Mouse (Mus musculus) liver, embryonic 14.5 days (tissue): ENCODE results near the gene Tstd2. TPM values are rescaled to one million over a fixed set of nuclear protein-coding genes. Genes with fewer than 3 reads are reported as not detected.

ENCODE experiments used
- ATAC-seq: fragments of 200-750 bp; cut with Nextera tagmentation; 2 replicates; pipeline ENCODE4 v1.8.0; 2017; ENCODE audit warnings: moderate number of reproducible peaks, mild to moderate bottlenecking, moderate library complexity; ENCODE audit not compliant: insufficient read depth
- DNase-seq, 3 experiments: peaks; one replicate each; pipeline ENCODE4 v3.0.0-alpha.2; 2012 to 2013; ENCODE audit warnings: low read depth in 3 of 3, low spot score in 3 of 3
- H3K27ac ChIP-seq: fragments of 300-500 bp; sonication (generic); 2 replicates; pipeline ENCODE4 v1.5.1; 2014; ENCODE audit warnings: moderate library complexity, mild to moderate bottlenecking, control low read depth, inconsistent platforms
- H3K27me3 ChIP-seq: fragments of 300-500 bp; sonication (generic); 2 replicates; pipeline ENCODE4 v1.6.1; 2014; ENCODE audit warnings: mild to moderate bottlenecking, low read length, moderate library complexity; ENCODE audit not compliant: control insufficient read depth, insufficient read depth
- H3K36me3 ChIP-seq: fragments of 300-500 bp; sonication (generic); replicated peaks from 2 replicates; pipeline ENCODE4 v1.6.1; 2014; ENCODE audit warnings: low read depth; ENCODE audit not compliant: control insufficient read depth, insufficient read depth
- H3K4me1 ChIP-seq, 2 experiments: fragments of 200-500 bp in 1 of 2; fragments of 300-500 bp in 1 of 2; sonication (generic) in 1 of 2; replicated peaks; 2 replicates each; pipeline ENCODE4 v1.6.1; 2012 to 2014; ENCODE audit warnings: antibody characterized with exemption in 1 of 2, inconsistent platforms in 1 of 2, low read length in 1 of 2; ENCODE audit not compliant: control insufficient read depth in 2 of 2, insufficient read depth in 2 of 2
- H3K4me2 ChIP-seq: fragments of 300-500 bp; sonication (generic); 2 replicates; pipeline ENCODE4 v1.6.1; 2014; ENCODE audit warnings: low read depth, mild to moderate bottlenecking, control low read depth, moderate library complexity
- H3K4me3 ChIP-seq, 2 experiments: fragments of 200-500 bp in 1 of 2; fragments of 300-500 bp in 1 of 2; sonication (generic) in 1 of 2; 2 replicates each; pipeline ENCODE4 v1.5.1; 2012 to 2014; ENCODE audit warnings: low read depth in 2 of 2, low read length in 2 of 2, mild to moderate bottlenecking in 2 of 2, control low read depth in 1 of 2, inconsistent platforms in 1 of 2, moderate library complexity in 1 of 2; ENCODE audit not compliant: insufficient read depth in 1 of 2
- H3K9ac ChIP-seq: fragments of 300-500 bp; sonication (generic); replicated peaks from 2 replicates; pipeline ENCODE4 v1.6.1; 2014; ENCODE audit warnings: mild to moderate bottlenecking, control low read depth, moderate library complexity
- H3K9me3 ChIP-seq: fragments of 300-500 bp; sonication (generic); 2 replicates; pipeline ENCODE4 v1.6.1; 2016; ENCODE audit warnings: low read length, mixed read lengths; ENCODE audit not compliant: control insufficient read depth
- CTCF ChIP-seq: IDR thresholded peaks from 2 replicates; pipeline ENCODE4 v1.5.1; 2016; ENCODE audit warnings: antibody characterized with exemption, low read depth, control low read depth
- EP300 ChIP-seq: IDR thresholded peaks from 2 replicates; pipeline ENCODE4 v1.6.1; 2016; ENCODE audit warnings: antibody characterized with exemption, low read depth
- WGBS: fragments of 180-500 bp; shearing (Covaris S2); extraction: QIAGEN DNeasy Blood & Tissue Kit; methylation state at CpG from one replicate; pipeline ENCODE4 v1.1.7; 2014; ENCODE audit not compliant: insufficient replicate concordance; 5-methylcytosine and 5-hydroxymethylcytosine counted together
- polyA plus RNA-seq, 2 experiments: library from polyadenylated mRNA; depleted of rRNA in 1 of 2; stranded (reverse) in 1 of 2; unstranded in 1 of 2; fragments of >200 nt; fragmentation: Nextera tagmentation in 1 of 2; extraction: Ambion mirVana in 1 of 2; gene quantifications; 2 replicates each; pipeline versions ENCODE4 v1.2.1 to v1.2.3; 2012 to 2014

Tstd2 gene
- polyA plus RNA-seq, 2 experiments = 3.8 to 6.0 TPM

DNA sequence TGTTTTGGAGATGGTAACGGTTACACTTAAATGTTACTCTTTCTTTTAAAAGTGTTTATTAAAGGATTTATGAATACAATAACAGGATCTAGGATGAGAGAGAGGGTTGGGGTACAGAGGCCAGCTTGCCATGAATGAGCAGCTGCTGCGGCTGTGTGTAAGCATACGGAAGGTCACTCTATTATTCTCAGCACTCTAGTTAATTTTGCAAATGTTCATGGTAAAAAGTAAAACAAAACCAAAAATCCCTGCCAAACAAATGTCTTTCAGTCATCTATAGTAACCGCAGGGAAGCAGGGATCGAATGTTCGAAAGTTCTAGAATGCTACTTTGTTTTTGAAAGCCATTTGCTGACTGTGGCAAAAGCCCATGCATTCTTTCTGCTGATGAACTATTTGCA lies 15.1 kb downstream of the Tstd2 start:
- H3K9ac ChIP-seq = no peak overlapping the region
- 83% methylated on average over 6 of the region's 6 CpGs for WGBS
- DNase-seq = no peak
- peaks cover 42% of the 10 kb centered on the region for H3K36me3 ChIP-seq
- H3K4me2 ChIP-seq = no peak overlapping the region
- H3K9me3 ChIP-seq = no peaks in the 10 kb centered on the region
- ATAC-seq = no peak
- no peak overlapping the region for H3K27ac ChIP-seq
- H3K4me3 ChIP-seq = no peak overlapping the region
- no peaks in the 10 kb centered on the region for H3K27me3 ChIP-seq
- no peaks in the 10 kb centered on the region for H3K4me1 ChIP-seq
- TF ChIP-seq CTCF (no peak), EP300 (no peak)

DNA sequence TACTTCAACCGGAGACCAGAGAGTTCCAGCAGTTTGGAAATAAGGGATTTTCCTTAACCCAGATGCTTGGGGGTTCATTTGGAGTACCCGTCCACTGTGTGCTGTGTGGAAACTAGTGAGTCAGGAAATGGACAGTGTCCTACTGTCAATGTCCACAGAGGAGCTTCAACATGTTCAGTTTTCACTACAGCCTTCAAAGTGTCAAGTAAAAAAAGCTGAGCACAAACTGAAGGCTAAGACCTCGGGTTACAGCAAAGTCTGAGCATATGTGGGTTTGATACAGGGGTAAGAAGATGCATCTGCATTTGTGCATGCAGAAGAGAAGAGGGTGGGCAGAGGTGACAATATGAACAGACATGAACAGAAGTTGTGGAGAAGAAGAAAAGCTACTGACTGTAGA lies 17.7 kb downstream of the Tstd2 start:
- WGBS = 76% methylated on average over 3 of the region's 3 CpGs
- Histone ChIP-seq H3K27ac (no peak overlapping the region), H3K4me2 (no peak overlapping the region), H3K9ac (no peak overlapping the region), H3K27me3 (no peaks in the 10 kb centered on the region), H3K36me3 (peaks cover 56% of the 10 kb centered on the region), H3K4me3 (no peak overlapping the region), H3K9me3 (no peaks in the 10 kb centered on the region), H3K4me1 (no peaks in the 10 kb centered on the region)
- ATAC-seq = no peak
- no peak for DNase-seq
- TF ChIP-seq EP300 (no peak), CTCF (no peak)

DNA sequence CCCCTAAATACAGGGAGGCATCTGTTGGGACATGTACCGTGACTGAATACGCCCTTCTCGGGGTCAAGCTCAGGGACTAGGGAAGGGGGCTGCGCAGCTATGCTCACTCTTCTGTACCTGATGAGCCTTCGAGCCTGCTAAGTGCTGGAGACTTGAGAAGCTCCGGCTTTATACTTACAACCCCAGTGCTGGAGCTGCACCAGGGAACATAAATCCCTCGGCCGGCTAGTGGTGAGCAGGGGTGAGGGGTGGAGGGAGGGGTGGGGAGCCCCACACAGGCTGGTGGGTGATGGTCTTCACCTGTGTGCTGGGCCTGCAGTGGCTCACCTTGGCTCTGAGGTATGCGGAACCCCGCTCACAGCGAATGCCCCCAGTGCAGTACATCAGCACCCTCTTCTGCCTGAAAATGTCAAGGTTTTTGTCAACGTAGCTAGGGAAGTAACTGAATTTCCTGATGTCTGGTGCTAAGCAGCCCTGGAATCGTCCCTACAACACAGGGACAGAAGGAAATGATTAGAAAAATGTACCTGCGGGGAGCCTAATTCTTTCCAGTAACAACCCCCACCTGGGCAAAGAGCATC lies 18.9 kb downstream of the Tstd2 start:
- peaks cover 57% of the 10 kb centered on the region for H3K36me3 ChIP-seq
- H3K27ac ChIP-seq = no peak overlapping the region
- no peak overlapping the region for H3K4me3 ChIP-seq
- ATAC-seq (no peak), DNase-seq (no peak)
- H3K9ac ChIP-seq = no peak overlapping the region
- H3K4me2 ChIP-seq = no peak overlapping the region
- H3K27me3 ChIP-seq = no peaks in the 10 kb centered on the region
- H3K9me3 ChIP-seq = no peaks in the 10 kb centered on the region
- WGBS = 91% methylated on average over 14 of the region's 14 CpGs
- TF ChIP-seq CTCF = no peak
- no peak for TF ChIP-seq EP300
- H3K4me1 ChIP-seq = no peaks in the 10 kb centered on the region

DNA sequence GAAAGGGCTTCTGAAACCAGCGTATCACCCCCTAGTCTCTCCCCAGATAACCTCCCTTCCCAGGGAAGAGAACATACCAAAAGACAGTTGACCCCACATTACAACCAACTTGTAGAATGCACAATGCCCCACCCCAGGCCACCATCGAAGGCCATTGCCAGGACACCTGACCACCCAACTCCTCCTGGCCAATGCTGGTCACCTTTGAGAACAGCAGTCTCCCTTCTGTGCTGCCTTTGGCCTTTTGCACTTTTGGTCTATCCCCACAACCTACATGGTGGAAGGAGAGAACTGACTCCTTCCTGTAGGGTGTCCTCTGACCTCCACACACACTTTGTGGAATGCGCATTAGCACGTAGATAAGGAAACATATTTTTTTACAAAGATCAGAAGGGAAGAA lies 21.0 kb downstream of the Tstd2 start:
- ATAC-seq = no peak
- Histone ChIP-seq H3K4me3 (no peak overlapping the region), H3K27ac (no peak overlapping the region), H3K9me3 (no peaks in the 10 kb centered on the region), H3K9ac (no peak overlapping the region), H3K4me1 (no peaks in the 10 kb centered on the region), H3K27me3 (no peaks in the 10 kb centered on the region), H3K36me3 (peaks cover 67% of the 10 kb centered on the region), H3K4me2 (no peak overlapping the region)
- 92% methylated on average over 4 of the region's 4 CpGs for WGBS
- TF ChIP-seq EP300 (no peak), CTCF (no peak)
- no peak for DNase-seq

DNA sequence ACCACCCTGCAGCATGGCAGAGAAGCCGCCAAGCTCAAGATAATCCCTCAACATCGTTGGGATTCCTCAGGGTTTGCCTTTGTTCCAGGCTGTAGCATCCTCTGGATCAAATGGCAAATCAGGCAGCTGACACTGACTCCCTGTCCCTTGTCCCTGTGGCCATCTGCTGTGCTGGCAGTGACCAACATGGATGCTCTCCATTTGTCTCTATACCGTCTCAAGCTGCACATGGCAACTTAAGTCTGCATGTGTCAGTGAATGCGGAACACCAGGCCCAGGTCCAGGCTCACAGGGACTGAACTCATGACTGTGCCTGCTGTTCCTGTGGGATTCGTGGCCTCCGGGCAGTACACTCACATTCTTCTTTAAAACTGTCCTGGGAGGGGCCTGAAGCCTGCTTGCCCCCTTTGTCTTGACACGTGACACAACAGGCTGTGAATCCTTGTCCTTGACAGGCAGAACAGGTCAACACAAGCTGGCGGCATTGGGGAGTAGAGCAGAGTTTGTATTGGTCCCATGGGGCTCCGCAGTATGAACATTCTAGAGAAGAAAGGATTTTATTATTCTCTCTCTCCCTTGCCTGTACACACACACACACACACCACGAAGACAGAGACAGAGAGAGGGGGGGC lies 21.8 kb downstream of the Tstd2 start:
- Histone ChIP-seq H3K9ac (no peak overlapping the region), H3K4me2 (no peak overlapping the region), H3K4me1 (no peaks in the 10 kb centered on the region), H3K27ac (no peak overlapping the region), H3K27me3 (no peaks in the 10 kb centered on the region), H3K36me3 (peaks cover 73% of the 10 kb centered on the region), H3K9me3 (no peaks in the 10 kb centered on the region), H3K4me3 (no peak overlapping the region)
- WGBS = 89% methylated on average over 9 of the region's 10 CpGs
- ATAC-seq (no peak), DNase-seq (no peak)
- TF ChIP-seq CTCF = no peak
